Mouse (Mus musculus) adrenal gland, postnatal 36 days (tissue): ENCODE measurements around the gene Xpnpep3. TPM values are rescaled to one million over a fixed set of nuclear protein-coding genes. Genes with fewer than 3 reads are reported as not detected.
A peak's percentile ranks its signal among the peaks of the same experiment; 100 is the strongest.

Experiments
- DNase-seq, 2 experiments: peaks; one replicate each; pipeline ENCODE4 v3.0.0; 2021; ENCODE audit warnings: mixed read lengths in 1 of 2
- total RNA-seq, 2 experiments: library from RNA; stranded (reverse); gene quantifications; 2 replicates each; pipeline ENCODE4 v1.2.3; 2021

The Xpnpep3 gene
- total RNA-seq, 2 experiments from 2014 or later: 24.3 to 26.8 TPM

DNA sequence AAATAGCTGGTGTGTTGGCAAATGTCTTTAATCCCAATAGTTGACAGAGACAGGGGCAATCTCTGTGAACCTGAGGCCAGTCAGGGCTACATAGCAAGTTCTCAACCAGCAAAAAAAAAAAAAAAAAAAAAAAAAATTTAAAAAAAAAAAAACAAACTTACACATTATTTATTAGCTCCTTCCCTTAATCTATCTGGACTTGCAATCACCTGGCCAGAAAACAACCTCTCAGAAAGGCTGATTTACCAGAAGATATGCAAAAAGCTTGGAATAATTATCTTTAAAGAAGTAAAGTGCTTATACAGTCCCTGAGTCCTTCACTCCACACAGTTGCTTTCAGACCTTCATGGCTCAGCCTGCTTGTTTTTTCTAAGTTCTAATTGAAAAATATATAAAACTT is 1.7 kb upstream of the Xpnpep3 start:
- DNase-seq: no peak

DNA sequence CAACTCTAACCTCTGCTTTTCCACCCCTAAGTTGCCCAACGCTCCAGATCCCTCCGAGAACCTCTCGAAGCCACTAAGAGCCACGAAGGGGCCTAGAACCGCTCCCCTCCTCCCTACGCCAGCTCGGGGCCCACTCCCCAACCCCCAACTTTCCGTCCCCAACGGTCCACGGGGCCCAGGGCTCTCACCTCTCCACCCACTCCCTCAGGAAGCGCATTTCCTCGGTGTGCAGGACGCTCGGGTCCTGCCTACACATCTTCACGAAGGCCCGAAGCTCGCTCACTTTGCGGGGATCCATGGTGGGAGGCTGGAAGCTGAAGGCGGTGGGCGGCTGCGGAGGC is 671 bp upstream of the Xpnpep3 start:
- no peak for DNase-seq

DNA sequence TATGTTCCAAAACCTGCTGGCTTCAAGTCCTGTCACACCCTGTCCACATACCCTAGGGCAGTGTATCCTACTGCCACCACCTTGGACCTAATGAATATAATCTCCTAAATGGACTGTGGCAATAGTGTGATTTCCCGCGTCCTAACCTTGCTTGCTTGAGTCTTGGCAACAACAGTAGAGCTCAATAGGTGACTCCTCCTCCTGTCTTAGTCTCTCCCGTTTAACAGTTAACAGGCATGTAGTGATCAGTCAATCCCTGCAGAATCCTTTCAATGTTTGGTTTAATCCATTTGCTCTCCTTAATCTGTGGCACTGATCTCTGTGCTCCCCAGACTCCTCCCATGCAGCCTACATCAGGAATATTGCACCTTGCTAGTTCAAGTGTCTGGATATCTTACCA is 5.1 kb downstream of the Xpnpep3 start:
- DNase-seq: no peak

DNA sequence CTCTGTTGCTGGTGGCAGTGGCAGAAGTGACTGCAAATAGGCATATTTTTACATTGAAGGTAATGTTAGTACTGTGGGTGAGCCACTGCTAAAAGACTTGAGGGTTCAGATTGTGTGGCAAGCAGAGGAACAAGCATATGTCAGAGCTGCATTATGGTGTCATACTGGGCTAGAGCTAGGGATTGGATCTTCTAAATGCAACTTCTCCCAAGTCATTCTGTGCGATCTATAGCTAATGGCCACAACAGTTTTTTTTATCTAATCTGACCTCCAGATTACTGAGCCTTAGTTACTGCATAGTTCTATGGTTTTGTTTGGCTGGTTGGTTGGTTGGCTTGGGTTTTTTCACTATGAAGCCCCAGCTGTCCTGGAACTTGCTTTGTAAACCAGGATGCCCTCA is 8.3 kb downstream of the Xpnpep3 start, which contains the start of gene Dnajb7:
Dnajb7 (minus strand) TSS at position 101 of the 400 bp plus-strand sequence.
- DNase-seq: no peak

DNA sequence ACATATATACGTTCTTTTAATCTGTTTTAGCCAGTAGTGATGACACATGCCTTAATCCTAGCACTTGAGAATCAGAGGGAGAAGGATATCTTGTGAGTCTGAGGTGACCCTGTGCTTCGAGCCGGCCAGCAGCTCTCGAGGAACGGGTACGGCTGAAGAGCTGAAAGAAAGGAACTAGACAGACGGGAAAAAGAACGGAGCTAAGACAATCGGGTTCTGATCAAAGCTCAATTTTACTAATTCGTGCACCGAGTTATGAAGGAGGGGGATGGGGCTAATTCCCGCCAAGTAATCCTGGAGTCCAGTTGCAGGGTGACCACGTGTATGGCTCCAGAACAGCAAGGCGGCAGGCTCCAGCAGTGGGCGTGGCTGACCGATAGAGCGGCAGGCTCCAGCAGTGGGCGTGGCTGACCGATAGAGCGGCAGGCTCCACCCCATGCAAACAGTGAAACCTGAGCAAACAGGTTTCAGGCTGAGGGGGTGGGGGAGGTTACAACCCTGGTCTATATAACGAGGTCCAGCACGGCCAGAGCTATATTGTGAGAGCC is 16.9 kb downstream of the Xpnpep3 start:
- DNase-seq: peak; percentile 71 to 78

DNA sequence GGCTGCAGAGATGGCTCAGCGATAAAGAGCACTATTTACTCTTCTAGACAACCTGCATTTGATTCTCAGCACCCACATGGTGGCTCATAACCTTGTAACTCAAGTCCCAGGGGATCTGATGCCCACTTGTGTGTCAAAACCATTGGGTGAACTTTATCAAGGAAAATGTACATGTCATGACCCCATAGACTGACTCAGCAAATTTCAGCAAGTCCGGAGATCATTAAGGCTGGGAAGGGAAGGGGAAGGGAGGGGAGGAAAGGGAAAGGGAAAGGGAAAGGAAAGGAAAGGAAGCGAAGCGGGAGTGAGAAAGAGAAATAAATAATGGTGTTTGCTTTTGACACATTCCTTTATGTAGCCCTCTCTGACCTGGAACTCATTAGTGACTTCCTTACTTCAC is 18.1 kb downstream of the Xpnpep3 start:
- no peak for DNase-seq

DNA sequence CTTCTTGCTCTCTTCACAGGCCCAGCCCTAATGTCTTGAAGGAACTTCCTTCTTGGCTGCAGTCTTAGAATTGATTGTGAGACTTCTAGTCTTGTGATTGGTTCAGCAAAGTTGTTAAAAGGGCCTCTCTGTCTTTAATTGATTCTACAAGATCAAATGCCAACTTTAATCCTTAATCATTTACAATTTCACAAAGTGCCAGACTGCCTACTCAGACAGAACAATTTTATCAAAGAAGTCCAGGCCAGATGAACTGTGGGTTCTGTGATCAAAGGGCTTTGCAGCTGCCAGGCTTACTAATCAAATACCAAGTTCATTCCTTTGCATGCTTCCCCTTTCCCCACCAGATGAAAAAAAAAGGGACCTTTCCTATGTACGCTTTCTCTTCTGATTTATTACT is 21.5 kb downstream of the Xpnpep3 start:
- no peak for DNase-seq

DNA sequence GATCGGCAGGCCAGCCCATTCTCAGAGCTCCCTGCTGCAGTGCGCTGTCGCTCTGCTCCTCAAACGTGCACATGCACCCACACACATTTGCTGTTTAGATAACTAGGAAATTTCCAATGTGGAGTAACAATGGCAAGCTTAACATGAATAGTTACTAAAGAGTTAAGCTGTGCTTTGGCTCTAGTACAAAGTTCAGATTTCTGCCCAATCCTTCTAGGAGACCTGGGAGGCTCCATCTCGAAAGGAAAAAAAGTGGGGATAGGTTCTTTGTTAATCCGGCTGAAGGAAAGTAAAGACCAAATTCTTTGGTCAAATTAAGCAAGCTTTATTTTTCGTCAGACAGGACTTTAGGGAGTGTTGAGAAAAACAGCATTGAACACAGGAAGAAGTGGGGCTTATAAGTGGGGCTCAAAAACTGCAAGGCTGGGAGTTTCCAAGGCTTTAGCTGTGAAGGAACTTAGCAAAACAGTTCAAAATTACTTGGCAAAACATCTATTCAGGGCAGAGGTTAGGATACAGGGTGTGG is 22.3 kb downstream of the Xpnpep3 start:
- no peak for DNase-seq

GRCm38 (mm10) chr15:81425311-81425710 is 25.4 kb downstream of the Xpnpep3 start:
- no peak for DNase-seq

- no peak for DNase-seq
Observed at GRCm38 (mm10) chr15:81427947-81428346, 28.0 kb downstream of the Xpnpep3 start.

GRCm38 (mm10) chr15:81431195-81431594 is 31.3 kb downstream of the Xpnpep3 start:
- no peak for DNase-seq

GRCm38 (mm10) chr15:81438345-81438744 is 38.4 kb downstream of the Xpnpep3 start:
- no peak for DNase-seq

GRCm38 (mm10) chr15:81439236-81439635 is 39.3 kb downstream of the Xpnpep3 start:
- peak; percentile 29 to 38 for DNase-seq

DNA sequence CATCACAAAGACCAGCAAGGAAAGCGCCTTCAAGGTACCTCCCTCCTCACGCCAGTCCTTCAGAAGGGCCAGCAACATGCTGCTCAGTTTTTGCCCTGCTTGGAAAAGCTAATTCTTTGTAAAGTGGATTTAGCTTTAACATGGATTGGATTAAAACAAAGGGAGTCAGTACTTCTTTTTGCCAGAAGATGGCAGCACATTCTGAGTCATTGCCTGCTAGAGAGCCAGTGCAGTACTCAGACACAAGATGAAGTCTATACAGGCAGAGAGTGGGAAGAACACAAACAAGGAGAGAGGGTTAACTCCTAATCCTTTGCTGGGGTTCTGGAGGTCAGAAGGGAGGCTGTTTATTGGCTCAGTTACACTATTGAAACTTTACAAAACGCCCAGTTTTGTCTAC is 48.5 kb downstream of the Xpnpep3 start:
- peak; percentile 24 to 75 for DNase-seq

- DNase-seq: no peak
Observed at GRCm38 (mm10) chr15:81461523-81461922, 61.6 kb downstream of the Xpnpep3 start.

GRCm38 (mm10) chr15:81465016-81465660 is 65.2 kb downstream of the Xpnpep3 start:
- DNase-seq: no peak

- peak; percentile 99 to 100 for DNase-seq
Observed at GRCm38 (mm10) chr15:81465901-81466737, 66.2 kb downstream of the Xpnpep3 start, which contains the start of gene Rbx1. Gene Rbx1 (plus strand): TSS chr15:81466296.

DNA sequence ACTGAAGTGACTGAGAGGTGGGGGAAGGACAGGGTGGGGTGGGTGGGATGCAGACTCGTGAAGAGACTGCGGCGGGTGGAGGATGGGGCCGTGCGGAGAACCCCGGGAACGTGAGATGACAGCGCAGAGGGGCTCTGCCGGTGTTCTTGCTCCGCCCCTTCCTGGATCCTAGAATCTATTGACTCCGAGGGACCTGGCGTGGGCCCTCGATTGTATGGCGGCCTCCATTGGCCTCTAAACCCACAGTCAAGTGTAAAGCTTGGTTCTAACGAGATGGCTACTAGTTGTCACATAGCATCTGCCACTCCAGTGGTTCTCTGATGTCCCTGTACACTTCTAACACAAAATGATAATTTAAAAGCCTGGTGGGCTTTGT is 66.8 kb downstream of the Xpnpep3 start:
- no peak for DNase-seq

DNA sequence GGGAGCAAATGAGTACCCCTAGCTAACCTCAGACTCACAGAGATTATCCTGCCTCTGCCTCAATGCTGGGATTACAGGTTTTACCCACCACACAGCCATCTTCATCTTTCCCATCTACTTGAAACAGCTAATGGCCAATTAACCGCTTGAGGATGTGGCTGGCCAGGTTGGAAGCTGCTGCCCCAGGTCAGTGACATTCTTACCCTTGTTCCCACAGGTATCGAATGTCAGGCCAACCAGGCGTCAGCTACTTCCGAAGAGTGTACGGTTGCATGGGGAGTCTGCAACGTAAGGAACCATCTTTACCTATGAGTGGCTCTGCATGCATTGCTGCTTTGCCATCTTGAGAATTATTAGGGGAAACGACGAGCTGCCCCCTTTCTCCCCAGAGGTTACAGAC is 70.8 kb downstream of the Xpnpep3 start:
- DNase-seq: no peak

GRCm38 (mm10) chr15:81472256-81472655 is 72.3 kb downstream of the Xpnpep3 start:
- DNase-seq: no peak

- DNase-seq: peak in 1 of 2 experiments; percentile 60
Observed at GRCm38 (mm10) chr15:81475654-81476053, 75.7 kb downstream of the Xpnpep3 start.

DNA sequence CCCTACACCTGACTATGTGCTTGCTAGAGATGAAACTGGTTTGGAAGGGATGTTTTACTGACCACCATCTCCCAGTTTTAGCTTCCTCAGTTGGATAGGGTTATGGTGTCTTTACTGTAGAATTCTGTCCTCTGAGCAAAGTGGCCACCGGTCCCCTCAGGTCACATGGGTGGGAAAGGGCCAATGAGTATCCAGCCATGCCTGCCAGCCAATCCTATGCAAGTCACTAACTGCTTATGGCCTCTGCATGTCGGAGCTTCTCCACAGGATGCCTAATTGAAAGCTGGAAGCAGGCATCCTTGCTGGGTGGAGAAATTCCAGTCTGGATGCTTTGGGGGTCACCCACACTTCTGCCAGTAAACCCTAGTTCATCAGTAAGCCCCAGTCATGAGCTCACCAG is 76.7 kb downstream of the Xpnpep3 start:
- DNase-seq: peak; percentile 46 to 64
